8 mouse cellular contexts compared by ENCODE assay signal in genomic region chr2:149350239-149350811, GRCm38 (mm10). TPM values are rescaled to one million over a fixed set of nuclear protein-coding genes. Genes with fewer than 3 reads are reported as not detected.
DNase-seq lines count a peak whose midpoint lies in the region; ATAC-seq lines count a peak whose summit lies in the region.

No protein-coding gene starts in this region.

- ATAC-seq in forebrain, embryonic 16.5 days: peak; percentile 79
- ATAC-seq in kidney, embryonic 14.5 days (ENCODE audit: low FRiP score, low TSS enrichment): peak; percentile 78; the same call in 1 of the 2 replicates

- WGBS in forebrain, embryonic 16.5 days: 18% methylated on average over 3 of the region's 3 CpGs
- 14% methylated on average over 3 of the region's 3 CpGs for WGBS in kidney, embryonic 14.5 days
- WGBS in limb, embryonic 10.5 days: 15% methylated on average over 3 of the region's 3 CpGs

- no peaks in the 10 kb centered on the region for H3K27me3 ChIP-seq in forebrain, embryonic 16.5 days (replicated peaks; ENCODE audit: control insufficient read depth, insufficient read depth, low read length)
- H3K27me3 ChIP-seq in kidney, embryonic 14.5 days (ENCODE audit: control insufficient read depth, insufficient read depth, low read length): no peaks in the 10 kb centered on the region
- no peaks in the 10 kb centered on the region for H3K27me3 ChIP-seq in limb, embryonic 10.5 days (ENCODE audit: low read depth, poor library complexity, severe bottlenecking)

- H3K9me3 ChIP-seq in forebrain, embryonic 16.5 days (ENCODE audit: control insufficient read depth, low read length): no peaks in the 10 kb centered on the region
- no peaks in the 10 kb centered on the region for H3K9me3 ChIP-seq in kidney, embryonic 14.5 days (ENCODE audit: control insufficient read depth, low read length)
- no peaks in the 10 kb centered on the region for H3K9me3 ChIP-seq in limb, embryonic 10.5 days (replicated peaks)

- no peak overlapping the region for H3K9ac ChIP-seq in forebrain, embryonic 16.5 days (replicated peaks; ENCODE audit: low read depth, low read length)
- no peak overlapping the region for H3K9ac ChIP-seq in kidney, embryonic 14.5 days (ENCODE audit: low read depth, low read length)

- H3K4me2 ChIP-seq in forebrain, embryonic 16.5 days (ENCODE audit: low read length): no peak overlapping the region
- no peak overlapping the region for H3K4me2 ChIP-seq in kidney, embryonic 14.5 days (replicated peaks; ENCODE audit: low read depth, low read length)

- no peaks in the 10 kb centered on the region for H3K4me1 ChIP-seq in forebrain, embryonic 16.5 days (replicated peaks; ENCODE audit: control insufficient read depth, insufficient read depth, low read length)
- H3K4me1 ChIP-seq in kidney, embryonic 14.5 days (ENCODE audit: control insufficient read depth, insufficient read depth, low read length): no peaks in the 10 kb centered on the region
- H3K4me1 ChIP-seq in limb, embryonic 10.5 days: no peaks in the 10 kb centered on the region

- no peaks in the 10 kb centered on the region for H3K36me3 ChIP-seq in forebrain, embryonic 16.5 days (ENCODE audit: control insufficient read depth, insufficient read depth)
- H3K36me3 ChIP-seq in kidney, embryonic 14.5 days (ENCODE audit: control insufficient read depth, insufficient read depth, low read length): no peaks in the 10 kb centered on the region
- no peaks in the 10 kb centered on the region for H3K36me3 ChIP-seq in limb, embryonic 10.5 days

- no peak overlapping the region for H3K27ac ChIP-seq in forebrain, embryonic 16.5 days (ENCODE audit: low read length)
- no peak overlapping the region for H3K27ac ChIP-seq in kidney, embryonic 14.5 days (ENCODE audit: low read depth, low read length)
- no peak overlapping the region for H3K27ac ChIP-seq in limb, embryonic 10.5 days

- peak; percentile 4 for DNase-seq in urinary bladder, postnatal 25 days (ENCODE audit: low spot score)
- no peak for DNase-seq in urinary bladder, postnatal 10 days (ENCODE audit: low spot score)
- DNase-seq in cerebellum, adult 11 months: peak; percentile 18
- DNase-seq in limb, embryonic 10.5 days (ENCODE audit: low spot score): peak; percentile 52
- DNase-seq in naive thymus-derived CD4-positive, alpha-beta T cell, adult 2 months (ENCODE audit: low read depth): peak; percentile 65
- no peak for DNase-seq in gastrocnemius, postnatal 25 days

- no peak overlapping the region for H3K4me3 ChIP-seq in forebrain, embryonic 16.5 days (replicated peaks; ENCODE audit: low read length)
- no peak overlapping the region for H3K4me3 ChIP-seq in kidney, embryonic 14.5 days (ENCODE audit: low read length)
- H3K4me3 ChIP-seq in limb, embryonic 10.5 days: no peak overlapping the region

RNA-seq across cellular contexts. Expression of gene Cst10, which starts 54.5 kb away (rescaled TPM):
- polyA plus RNA-seq in forebrain, embryonic 16.5 days (2015; fragmentation: Nextera tagmentation; extraction: Ambion mirVana): not detected in 2 replicates
- not detected in 2 replicates for polyA plus RNA-seq in kidney, embryonic 14.5 days (2014; fragmentation: Nextera tagmentation; extraction: Ambion mirVana)
- polyA plus RNA-seq in limb, embryonic 10.5 days (2016; fragmentation: Nextera tagmentation; extraction: Ambion mirVana): not detected in 2 replicates
- total RNA-seq in gastrocnemius, postnatal 25 days (2021): not detected

Comparison
In these comparisons a context has a peak if more than half of its experiments do, and no peak if none do; other contexts are left out.
1. DNase-seq: peak in urinary bladder, postnatal 25 days (single experiment), cerebellum, adult 11 months (single experiment), limb, embryonic 10.5 days (single experiment) and naive thymus-derived CD4-positive, alpha-beta T cell, adult 2 months (single experiment); none in urinary bladder, postnatal 10 days (single experiment) and gastrocnemius, postnatal 25 days (single experiment).